Mouse (Mus musculus): ENCODE data around the gene Ubxn11.

GRCm38 (mm10) chr4:134080674-134081073 is 21.7 kb upstream of the Ubxn11 start:
- TF ChIP-seq CTCF (IDR thresholded peaks at IDR 0.05) = no peak
- TF ChIP-seq EP300 (IDR thresholded peaks at IDR 0.05; ENCODE audit: insufficient read depth, low read depth, low read length) = no peak
- no peak for TF ChIP-seq POLR2A (IDR thresholded peaks at IDR 0.05; ENCODE audit: insufficient read depth, low read depth, low read length)
